Mouse (Mus musculus) C2C12 (cell line): ENCODE measurements around the gene Slc10a3. TPM values are rescaled to one million over a fixed set of nuclear protein-coding genes. Genes with fewer than 3 reads are reported as not detected.

ENCODE experiments used
- H3K27me3 ChIP-seq: one replicate; pipeline ENCODE4 v1.6.1; 2011; ENCODE audit not compliant: control insufficient read depth, insufficient read depth, insufficient read length
- H3K36me3 ChIP-seq: one replicate; pipeline ENCODE4 v1.6.1; 2011; ENCODE audit not compliant: control insufficient read depth, insufficient read depth
- H3K4me3 ChIP-seq: one replicate; pipeline ENCODE4 v1.5.1; 2011; ENCODE audit warnings: mild to moderate bottlenecking, control low read depth; ENCODE audit not compliant: poor library complexity, insufficient read depth, severe bottlenecking
- H3K79me2 ChIP-seq: one replicate; pipeline ENCODE4 v1.6.1; 2011; ENCODE audit not compliant: control insufficient read depth, insufficient read depth
- H3K79me3 ChIP-seq: one replicate; pipeline ENCODE4 v1.6.1; 2011; ENCODE audit warnings: low read depth, control low read depth
- H3ac ChIP-seq: one replicate; pipeline ENCODE3; 2011; ENCODE audit warnings: low read depth; ENCODE audit not compliant: control insufficient read depth, insufficient read length
- CEBPB ChIP-seq: IDR thresholded peaks from one replicate; pipeline ENCODE4 v1.6.1; 2011; ENCODE audit warnings: low read depth, mild to moderate bottlenecking, control low read depth, moderate library complexity
- CTCF ChIP-seq: IDR thresholded peaks from one replicate; pipeline ENCODE4 v1.5.1; 2011; ENCODE audit not compliant: control insufficient read depth, insufficient read depth, insufficient read length
- FOSL1 ChIP-seq: IDR thresholded peaks from one replicate; pipeline ENCODE4 v1.8.0; 2011; ENCODE audit warnings: mild to moderate bottlenecking, low read length; ENCODE audit not compliant: poor library complexity, insufficient read depth, severe bottlenecking
- MAX ChIP-seq: IDR thresholded peaks from one replicate; pipeline ENCODE4 v1.6.1; 2011; ENCODE audit warnings: mild to moderate bottlenecking, control low read depth
- MYOD1 ChIP-seq: IDR thresholded peaks from one replicate; pipeline ENCODE4 v1.6.1; 2011; ENCODE audit warnings: low read depth; ENCODE audit not compliant: control insufficient read depth, insufficient read length
- MYOG ChIP-seq: IDR thresholded peaks from one replicate; pipeline ENCODE4 v1.6.1; 2011; ENCODE audit not compliant: control insufficient read depth, insufficient read length; ENCODE audit errors: extremely low read depth
- USF1 ChIP-seq: IDR thresholded peaks from one replicate; pipeline ENCODE4 v1.6.1; 2011; ENCODE audit warnings: low read depth, mild to moderate bottlenecking, control low read depth, moderate library complexity
- polyA plus RNA-seq: library from polyadenylated mRNA; unstranded; fragments of >200 nt; fragmentation: generic; extraction: Trizol; gene quantifications from one replicate; pipeline ENCODE4 v1.2.1, GENCODE M21; 2012; ENCODE audit warnings: missing spikeins

The Slc10a3 gene
- polyA plus RNA-seq, 1 experiment: 18.5 TPM

DNA sequence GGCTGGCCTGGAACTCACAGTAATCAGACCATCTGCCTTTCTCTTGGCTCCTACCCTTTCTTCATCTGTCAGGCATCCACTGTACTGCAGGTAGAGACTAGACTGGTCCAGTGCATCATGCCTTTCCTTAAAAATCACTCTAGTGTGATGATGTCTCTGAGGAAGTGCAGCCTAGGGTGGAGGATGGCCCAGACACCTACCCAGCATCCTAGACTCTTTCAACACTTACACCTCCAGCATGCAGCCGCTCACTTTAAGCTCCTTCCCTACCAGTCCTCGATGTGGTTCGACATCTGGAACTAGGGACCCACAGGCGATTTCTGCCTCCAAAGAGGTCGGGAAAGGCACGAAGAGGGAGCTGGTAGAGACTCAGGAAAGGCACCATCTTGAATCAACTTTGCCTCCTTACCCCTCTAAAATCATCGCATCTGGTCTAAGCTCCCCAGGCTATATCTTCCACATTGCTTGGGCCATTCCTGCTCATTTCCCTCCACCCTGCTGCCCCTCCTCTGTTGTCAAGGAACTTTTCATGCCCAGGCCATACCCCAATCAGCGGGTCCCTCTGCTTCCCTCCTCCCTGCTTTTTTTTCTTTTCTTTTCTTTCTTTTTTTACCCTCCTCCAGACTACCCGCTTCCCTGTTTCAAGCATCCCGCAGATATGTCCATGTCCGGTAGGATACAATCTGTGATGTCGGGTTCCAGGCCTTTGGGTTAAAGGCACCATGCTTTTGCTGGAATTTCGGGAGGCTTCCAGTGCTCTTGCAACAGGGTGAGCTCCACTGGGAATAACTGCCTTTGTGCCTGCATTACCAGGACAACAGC is 20.3 kb downstream of the Slc10a3 start:
- H3K79me2 ChIP-seq: peaks cover 6% of the 10 kb centered on the region
- H3K36me3 ChIP-seq: peaks cover 3% of the 10 kb centered on the region
- H3K79me3 ChIP-seq: peaks cover 2% of the 10 kb centered on the region
- H3ac ChIP-seq: peak overlapping the region; percentile 38
- no peak for TF ChIP-seq FOSL1
- TF ChIP-seq CTCF: no peak
- no peak for TF ChIP-seq MAX
- TF ChIP-seq MYOG: no peak
- no peak for TF ChIP-seq CEBPB
- no peak for TF ChIP-seq USF1
- TF ChIP-seq MYOD1: no peak
- H3K4me3 ChIP-seq: peak overlapping the region; percentile 39
- no peaks in the 10 kb centered on the region for H3K27me3 ChIP-seq

DNA sequence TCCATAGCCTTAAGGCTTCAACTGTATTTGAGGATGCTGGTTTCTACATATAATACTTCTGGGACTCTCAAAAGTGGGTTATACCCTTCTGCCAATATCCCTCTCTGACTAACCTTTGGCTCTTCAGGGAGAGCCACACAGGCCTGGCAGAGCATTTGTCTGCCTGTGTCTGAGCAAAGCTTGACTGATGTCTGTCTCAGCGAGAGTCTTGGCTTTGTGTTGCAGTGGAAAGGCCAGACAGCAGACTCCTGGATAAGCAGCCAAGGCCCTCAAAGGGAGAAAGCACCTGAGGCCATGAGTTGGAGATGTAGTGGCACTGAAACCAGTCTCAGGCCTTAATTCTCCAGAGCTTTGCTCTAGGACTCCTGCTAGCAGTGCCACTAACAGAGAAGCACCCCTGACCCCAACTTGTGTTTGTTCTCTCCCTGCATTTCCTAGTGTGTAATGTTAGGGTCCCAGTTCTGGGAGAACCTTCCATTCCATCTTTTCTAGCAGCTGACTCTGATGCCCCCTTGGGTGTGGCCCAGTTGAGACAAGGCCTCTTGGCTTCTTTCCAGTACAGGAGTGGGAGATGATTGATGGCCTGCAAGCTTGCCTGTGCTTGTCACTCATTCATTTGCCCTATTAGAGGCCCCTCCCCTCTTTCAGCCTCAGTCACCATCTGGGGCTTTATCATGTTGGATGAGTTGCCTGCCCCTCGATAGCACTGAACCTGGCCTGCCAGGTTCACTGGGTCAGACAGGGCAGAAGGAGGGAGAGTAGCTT is 42.8 kb downstream of the Slc10a3 start:
- peak overlapping the region; percentile 12 for H3ac ChIP-seq
- peaks cover 26% of the 10 kb centered on the region for H3K79me2 ChIP-seq
- no peaks in the 10 kb centered on the region for H3K36me3 ChIP-seq
- TF ChIP-seq CEBPB (no peak), MAX (no peak), MYOD1 (no peak), FOSL1 (no peak), MYOG (no peak), CTCF (no peak), USF1 (no peak)
- no peaks in the 10 kb centered on the region for H3K27me3 ChIP-seq
- H3K79me3 ChIP-seq: no peaks in the 10 kb centered on the region
- peak overlapping the region; percentile 39 for H3K4me3 ChIP-seq

DNA sequence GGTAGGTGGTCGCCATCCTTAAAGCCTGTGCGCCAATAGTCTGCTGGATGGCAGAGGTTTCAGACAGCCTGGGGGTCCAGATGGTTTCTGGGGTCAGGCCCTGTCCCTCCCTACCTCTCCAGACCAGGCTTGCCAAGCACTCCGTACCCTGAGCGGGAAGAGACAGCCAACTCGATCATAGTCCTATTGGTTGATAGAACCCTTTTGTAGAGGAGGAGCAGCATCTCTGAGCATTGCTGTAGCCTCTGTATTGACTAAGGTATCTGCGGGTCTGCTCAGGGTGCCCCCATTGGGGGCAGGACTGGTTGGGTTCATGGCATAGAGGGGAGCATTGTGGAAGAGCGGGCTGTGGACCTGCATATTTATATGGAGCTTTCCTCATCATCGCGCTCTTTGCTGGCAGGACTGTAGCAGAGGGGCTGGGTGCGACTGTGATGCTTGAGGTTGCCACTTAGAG is 43.9 kb downstream of the Slc10a3 start:
- no peaks in the 10 kb centered on the region for H3K79me3 ChIP-seq
- peak overlapping the region; percentile 84 for H3ac ChIP-seq
- peaks cover 26% of the 10 kb centered on the region for H3K79me2 ChIP-seq
- H3K4me3 ChIP-seq: peak overlapping the region; percentile 39
- H3K27me3 ChIP-seq: no peaks in the 10 kb centered on the region
- no peak for TF ChIP-seq MYOG
- TF ChIP-seq FOSL1: no peak
- no peak for TF ChIP-seq MYOD1
- TF ChIP-seq CEBPB: no peak
- TF ChIP-seq MAX: peak; percentile 4
- TF ChIP-seq CTCF: no peak
- no peak for TF ChIP-seq USF1
- no peaks in the 10 kb centered on the region for H3K36me3 ChIP-seq

DNA sequence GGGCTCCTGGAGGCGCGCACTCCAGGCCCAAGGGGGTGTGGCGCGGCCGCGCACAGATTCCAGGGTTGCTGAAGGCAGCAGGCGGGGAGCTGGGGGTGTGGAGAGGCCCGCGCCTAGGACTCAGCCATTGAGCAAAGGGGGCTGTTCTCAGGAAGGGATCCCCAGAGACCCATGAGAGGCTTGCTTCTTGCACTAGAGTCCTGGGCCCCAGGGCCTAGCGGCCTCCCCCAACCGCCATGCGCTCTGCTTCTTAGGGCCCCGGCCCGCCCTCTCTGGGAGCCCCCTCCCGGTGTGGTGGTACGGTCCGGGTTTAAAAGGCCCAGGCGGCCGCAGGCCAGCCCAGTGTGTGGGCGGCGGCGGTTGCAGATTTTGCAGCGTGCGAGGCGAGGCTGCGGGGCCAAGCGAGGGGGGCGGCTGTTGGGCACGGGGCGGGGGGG is 44.4 kb downstream of the Slc10a3 start, which contains the start of gene Plxna3:
Plxna3 (plus strand) TSS at position 342 of the 437 bp plus-strand sequence.
- peak within 1 kb of the TSS; percentile 39 for H3K4me3 ChIP-seq
- H3ac ChIP-seq: peak within 1 kb of the TSS; percentile 84
- no peaks in the 10 kb centered on the region for H3K79me3 ChIP-seq
- no peaks in the 10 kb centered on the region for H3K36me3 ChIP-seq
- TF ChIP-seq MAX (peak; percentile 25), CTCF (no peak)
- H3K79me2 ChIP-seq: peaks cover 26% of the 10 kb centered on the region
- H3K27me3 ChIP-seq: no peaks in the 10 kb centered on the region

Other genes starting within 250 kb of the Slc10a3 start
- gene Opn1mw, start 245.9 kb downstream of the Slc10a3 start, polyA plus RNA-seq: 0.07 TPM
- gene Mecp2, start 238.0 kb downstream of the Slc10a3 start, polyA plus RNA-seq: 7.0 TPM
- gene Tex28, start 205.5 kb downstream of the Slc10a3 start, polyA plus RNA-seq: not detected
- gene Tktl1, start 196.1 kb downstream of the Slc10a3 start, polyA plus RNA-seq: 0.01 TPM
- gene Flna, start 123.5 kb downstream of the Slc10a3 start, polyA plus RNA-seq: 1,024 TPM
- gene Emd, start 118.7 kb downstream of the Slc10a3 start, polyA plus RNA-seq: 172 TPM
- gene Rpl10, start 102.5 kb downstream of the Slc10a3 start, polyA plus RNA-seq: 3,196 TPM
- gene Taz, start 91.4 kb downstream of the Slc10a3 start, polyA plus RNA-seq: 18.1 TPM
- gene Dnase1l1, start 91.0 kb downstream of the Slc10a3 start, polyA plus RNA-seq: 13.9 TPM
- 120 TPM for gene Atp6ap1, start 76.3 kb downstream of the Slc10a3 start, polyA plus RNA-seq
- 95.2 TPM for gene Gdi1, start 68.4 kb downstream of the Slc10a3 start, polyA plus RNA-seq
- gene Fam50a, start 60.3 kb downstream of the Slc10a3 start, polyA plus RNA-seq: 45.4 TPM
- gene Plxna3, start 44.3 kb downstream of the Slc10a3 start, polyA plus RNA-seq: 7.9 TPM
- 68.7 TPM for gene Lage3, start 19.7 kb downstream of the Slc10a3 start, polyA plus RNA-seq
- gene Ubl4a, start 131 bp downstream of the Slc10a3 start, polyA plus RNA-seq: 60.7 TPM
- 11.5 TPM for gene Fam3a, start 19.9 kb upstream of the Slc10a3 start, polyA plus RNA-seq
- gene Ikbkg, start 19.9 kb upstream of the Slc10a3 start, polyA plus RNA-seq: 37.1 TPM
- gene G6pdx, start 55.8 kb upstream of the Slc10a3 start, polyA plus RNA-seq: 148 TPM
- gene Gm6880, start 108.0 kb upstream of the Slc10a3 start, polyA plus RNA-seq: not detected
- gene Olfr1326-ps1, start 201.5 kb upstream of the Slc10a3 start, polyA plus RNA-seq: not detected
- not detected for gene Olfr1325, start 219.3 kb upstream of the Slc10a3 start, polyA plus RNA-seq